Mouse (Mus musculus) embryonic facial prominence, embryonic 15.5 days (tissue): ENCODE results near the gene Uba3. TPM values are rescaled to one million over a fixed set of nuclear protein-coding genes. Genes with fewer than 3 reads are reported as not detected.

Source experiments
- ATAC-seq: fragments of 200-750 bp; cut with Nextera tagmentation; 2 replicates; pipeline ENCODE4 v1.8.0; 2017; ENCODE audit warnings: low read depth, moderate TSS enrichment; ENCODE audit not compliant: insufficient number of reproducible peaks, low FRiP score, low TSS enrichment
- H3K27ac ChIP-seq: fragments of 300-500 bp; sonication (generic); replicated peaks from 2 replicates; pipeline ENCODE4 v1.5.1; 2015; ENCODE audit warnings: mild to moderate bottlenecking, inconsistent platforms
- H3K27me3 ChIP-seq: fragments of 300-500 bp; sonication (generic); 2 replicates; pipeline ENCODE4 v1.6.1; 2015; ENCODE audit warnings: inconsistent platforms
- H3K36me3 ChIP-seq: fragments of 300-500 bp; sonication (generic); 2 replicates; pipeline ENCODE4 v1.6.1; 2015; ENCODE audit warnings: mild to moderate bottlenecking, inconsistent platforms
- H3K4me1 ChIP-seq: fragments of 300-500 bp; sonication (generic); 2 replicates; pipeline ENCODE4 v1.6.1; 2015; ENCODE audit warnings: inconsistent platforms
- H3K4me2 ChIP-seq: fragments of 300-500 bp; sonication (generic); replicated peaks from 2 replicates; pipeline ENCODE4 v1.6.1; 2015; ENCODE audit warnings: mild to moderate bottlenecking, inconsistent platforms
- H3K4me3 ChIP-seq: fragments of 300-500 bp; sonication (generic); replicated peaks from 2 replicates; pipeline ENCODE4 v1.5.1; 2015; ENCODE audit warnings: mild to moderate bottlenecking, inconsistent platforms
- H3K9ac ChIP-seq: fragments of 300-500 bp; sonication (generic); 2 replicates; pipeline ENCODE4 v1.6.1; 2015; ENCODE audit warnings: inconsistent platforms
- H3K9me3 ChIP-seq: fragments of 300-500 bp; sonication (generic); replicated peaks from 2 replicates; pipeline ENCODE4 v1.6.1; 2016; ENCODE audit warnings: inconsistent platforms
- WGBS: fragments of 180-500 bp; shearing (Covaris S2); methylation state at CpG from one replicate; pipeline ENCODE4 v1.1.7; 2015; 5-methylcytosine and 5-hydroxymethylcytosine counted together
- polyA plus RNA-seq: library from polyadenylated mRNA; unstranded; fragments of >200 nt; fragmentation: Nextera tagmentation; extraction: Ambion mirVana; gene quantifications from 2 replicates; pipeline ENCODE4 v1.2.1, GENCODE M21; 2015

Uba3 gene
- polyA plus RNA-seq, 1 experiment from 2014 or later, result 76.9 TPM

- Histone ChIP-seq H3K9me3 (no peaks in the 10 kb centered on the region), H3K9ac (no peak overlapping the region), H3K27me3 (no peaks in the 10 kb centered on the region), H3K4me3 (no peak overlapping the region), H3K36me3 (peaks cover 11% of the 10 kb centered on the region; the same call in 1 of the 2 replicates), H3K4me2 (no peak overlapping the region), H3K27ac (no peak overlapping the region; the same call in 1 of the 2 replicates), H3K4me1 (peaks cover 26% of the 10 kb centered on the region)
- 24% methylated on average over 1 of the region's 1 CpGs for WGBS
- no peak for ATAC-seq
Measured at GRCm38 (mm10) chr6:97226083-97226491, 20.6 kb upstream of the Uba3 start.

GRCm38 (mm10) chr6:97224505-97224904 is 19.1 kb upstream of the Uba3 start:
- Histone ChIP-seq H3K9ac (no peak overlapping the region), H3K36me3 (peaks cover 2% of the 10 kb centered on the region; the same call in 1 of the 2 replicates), H3K4me2 (no peak overlapping the region), H3K27ac (no peak overlapping the region), H3K4me1 (peaks cover 28% of the 10 kb centered on the region), H3K27me3 (no peaks in the 10 kb centered on the region), H3K4me3 (no peak overlapping the region), H3K9me3 (no peaks in the 10 kb centered on the region)
- ATAC-seq, result no peak
- WGBS, result 89% methylated on average over 8 of the region's 8 CpGs

- 66% methylated on average over 4 of the region's 4 CpGs for WGBS
- H3K36me3 ChIP-seq, result no peaks in the 10 kb centered on the region
- H3K4me3 ChIP-seq, result no peak overlapping the region
- H3K9ac ChIP-seq, result no peak overlapping the region
- ATAC-seq, result no peak
- H3K9me3 ChIP-seq, result no peaks in the 10 kb centered on the region
- no peak overlapping the region for H3K4me2 ChIP-seq
- H3K27me3 ChIP-seq, result no peaks in the 10 kb centered on the region
- H3K4me1 ChIP-seq, result peaks cover 28% of the 10 kb centered on the region
- H3K27ac ChIP-seq, result peak overlapping the region; percentile 70
Measured at GRCm38 (mm10) chr6:97223566-97223965, 18.1 kb upstream of the Uba3 start.

- Histone ChIP-seq H3K4me2 (peak overlapping the region; percentile 13), H3K27me3 (no peaks in the 10 kb centered on the region), H3K9ac (no peak overlapping the region), H3K4me1 (peaks cover 28% of the 10 kb centered on the region), H3K36me3 (no peaks in the 10 kb centered on the region), H3K9me3 (no peaks in the 10 kb centered on the region), H3K27ac (peak overlapping the region; percentile 77), H3K4me3 (no peak overlapping the region)
- 27% methylated on average over 5 of the region's 5 CpGs for WGBS
- peak; percentile 56; the same call in 1 of the 2 replicates for ATAC-seq
Measured at GRCm38 (mm10) chr6:97222931-97223467, 17.6 kb upstream of the Uba3 start.

- no peak for ATAC-seq
- Histone ChIP-seq H3K27me3 (no peaks in the 10 kb centered on the region), H3K4me1 (peaks cover 28% of the 10 kb centered on the region), H3K27ac (peak overlapping the region; percentile 77), H3K4me2 (no peak overlapping the region; the same call in 1 of the 2 replicates), H3K9ac (no peak overlapping the region), H3K36me3 (no peaks in the 10 kb centered on the region), H3K9me3 (no peaks in the 10 kb centered on the region), H3K4me3 (no peak overlapping the region)
- WGBS, result 30% methylated on average over 6 of the region's 6 CpGs
Measured at GRCm38 (mm10) chr6:97222321-97222720, 16.9 kb upstream of the Uba3 start.

- H3K27me3 ChIP-seq, result no peaks in the 10 kb centered on the region
- ATAC-seq, result peak; percentile 58; the same call in 1 of the 2 replicates
- no peaks in the 10 kb centered on the region for H3K36me3 ChIP-seq
- 48% methylated on average over 15 of the region's 15 CpGs for WGBS
- H3K9ac ChIP-seq, result no peak overlapping the region
- no peak overlapping the region; the same call in 1 of the 2 replicates for H3K4me2 ChIP-seq
- no peaks in the 10 kb centered on the region for H3K9me3 ChIP-seq
- H3K4me3 ChIP-seq, result no peak overlapping the region
- H3K4me1 ChIP-seq, result peaks cover 31% of the 10 kb centered on the region
- peak overlapping the region; percentile 77 for H3K27ac ChIP-seq
Measured at GRCm38 (mm10) chr6:97221205-97222025, 16.0 kb upstream of the Uba3 start.

- H3K27ac ChIP-seq, result no peak overlapping the region; the same call in 1 of the 2 replicates
- H3K36me3 ChIP-seq, result no peaks in the 10 kb centered on the region
- H3K9me3 ChIP-seq, result no peaks in the 10 kb centered on the region
- WGBS, result 85% methylated on average over 2 of the region's 5 CpGs
- ATAC-seq, result no peak
- H3K9ac ChIP-seq, result no peak overlapping the region
- no peak overlapping the region for H3K4me3 ChIP-seq
- H3K4me2 ChIP-seq, result no peak overlapping the region
- no peaks in the 10 kb centered on the region for H3K27me3 ChIP-seq
- H3K4me1 ChIP-seq, result peaks cover 35% of the 10 kb centered on the region
Measured at GRCm38 (mm10) chr6:97220672-97221071, 15.2 kb upstream of the Uba3 start.

GRCm38 (mm10) chr6:97216154-97216821 is 10.8 kb upstream of the Uba3 start:
- Histone ChIP-seq H3K27me3 (no peaks in the 10 kb centered on the region), H3K4me1 (peaks cover 25% of the 10 kb centered on the region), H3K9ac (no peak overlapping the region), H3K9me3 (no peaks in the 10 kb centered on the region), H3K4me2 (no peak overlapping the region), H3K27ac (no peak overlapping the region), H3K36me3 (no peaks in the 10 kb centered on the region), H3K4me3 (no peak overlapping the region)
- no peak for ATAC-seq
- WGBS, result 39% methylated on average over 4 of the region's 4 CpGs

- peaks cover 20% of the 10 kb centered on the region for H3K4me1 ChIP-seq
Measured at GRCm38 (mm10) chr6:97211981-97212380, 6.5 kb upstream of the Uba3 start.

GRCm38 (mm10) chr6:97210962-97211601 is 5.6 kb upstream of the Uba3 start:
- WGBS, result under 1% methylated on average over 22 of the region's 22 CpGs
- H3K9ac ChIP-seq, result peak overlapping the region; percentile 64
- no peaks in the 10 kb centered on the region for H3K9me3 ChIP-seq
- peaks cover 16% of the 10 kb centered on the region for H3K4me1 ChIP-seq
- no peaks in the 10 kb centered on the region for H3K36me3 ChIP-seq
- H3K4me3 ChIP-seq, result peak overlapping the region; percentile 64
- no peaks in the 10 kb centered on the region for H3K27me3 ChIP-seq
- peak overlapping the region; percentile 78 for H3K4me2 ChIP-seq
- peak overlapping the region; percentile 73 for H3K27ac ChIP-seq
- peak; percentile 61 for ATAC-seq

More at GRCm38 (mm10) chr6:97211981-97212380, 6.5 kb upstream of the Uba3 start:
- Histone ChIP-seq H3K9me3 (no peaks in the 10 kb centered on the region), H3K27me3 (no peaks in the 10 kb centered on the region), H3K27ac (peak overlapping the region; percentile 45; the same call in 1 of the 2 replicates), H3K9ac (no peak overlapping the region), H3K36me3 (no peaks in the 10 kb centered on the region), H3K4me2 (peak overlapping the region; percentile 78), H3K4me3 (peak overlapping the region; percentile 64)
- ATAC-seq, result no peak
- WGBS, result 50% methylated on average over 12 of the region's 12 CpGs
